Mouse (Mus musculus): ENCODE results near the gene Bcl2. TPM values are rescaled to one million over a fixed set of nuclear protein-coding genes. Genes with fewer than 3 reads are reported as not detected.

Gene Bcl2
- polyA plus RNA-seq, 1 experiment from 2014 or later, result 13.4 TPM

GRCm38 (mm10) chr1:106690887-106691286, 23.2 kb downstream of the Bcl2 start:
- H3K9me3 ChIP-seq (ENCODE audit: control insufficient read depth, low read length), result no peaks in the 10 kb centered on the region
- no peak overlapping the region for H3K4me3 ChIP-seq (ENCODE audit: low read depth, low read length)
- no peak overlapping the region for H3K4me2 ChIP-seq (ENCODE audit: low read length)
- no peaks in the 10 kb centered on the region for H3K36me3 ChIP-seq (ENCODE audit: control insufficient read depth, insufficient read depth, low read length)
- 75% methylated on average over 6 of the region's 6 CpGs for WGBS
- no peaks in the 10 kb centered on the region for H3K27me3 ChIP-seq (replicated peaks; ENCODE audit: control insufficient read depth, insufficient read depth, low read length)
- no peak for DNase-seq (ENCODE audit: low spot score)
- H3K4me1 ChIP-seq (replicated peaks; ENCODE audit: control insufficient read depth, insufficient read depth, low read length), result no peaks in the 10 kb centered on the region
- no peak overlapping the region for H3K27ac ChIP-seq (ENCODE audit: low read depth)
- H3K9ac ChIP-seq (ENCODE audit: low read length), result no peak overlapping the region
- no peak for ATAC-seq (replicated peaks; ENCODE audit: low FRiP score, low TSS enrichment, low read depth)

- H3K9me3 ChIP-seq (ENCODE audit: control insufficient read depth, low read length), result no peaks in the 10 kb centered on the region
- H3K4me3 ChIP-seq (ENCODE audit: low read depth, low read length), result no peak overlapping the region
- H3K27me3 ChIP-seq (replicated peaks; ENCODE audit: control insufficient read depth, insufficient read depth, low read length), result no peaks in the 10 kb centered on the region
- no peak overlapping the region for H3K27ac ChIP-seq (ENCODE audit: low read depth)
- H3K36me3 ChIP-seq (ENCODE audit: control insufficient read depth, insufficient read depth, low read length), result no peaks in the 10 kb centered on the region
- DNase-seq (ENCODE audit: low spot score), result no peak
- 85% methylated on average over 5 of the region's 5 CpGs for WGBS
- H3K4me1 ChIP-seq (replicated peaks; ENCODE audit: control insufficient read depth, insufficient read depth, low read length), result no peaks in the 10 kb centered on the region
- no peak for ATAC-seq (replicated peaks; ENCODE audit: low FRiP score, low TSS enrichment, low read depth)
- no peak overlapping the region for H3K9ac ChIP-seq (ENCODE audit: low read length)
- H3K4me2 ChIP-seq (ENCODE audit: low read length), result no peak overlapping the region
Observed at GRCm38 (mm10) chr1:106688161-106688516, 25.9 kb downstream of the Bcl2 start.

GRCm38 (mm10) chr1:106687435-106688160, 26.5 kb downstream of the Bcl2 start:
- ATAC-seq (replicated peaks; ENCODE audit: low FRiP score, low TSS enrichment, low read depth), result no peak
- WGBS, result 87% methylated on average over 18 of the region's 18 CpGs
- no peaks in the 10 kb centered on the region for H3K9me3 ChIP-seq (ENCODE audit: control insufficient read depth, low read length)
- no peak overlapping the region for H3K9ac ChIP-seq (ENCODE audit: low read length)
- H3K27me3 ChIP-seq (replicated peaks; ENCODE audit: control insufficient read depth, insufficient read depth, low read length), result no peaks in the 10 kb centered on the region
- H3K27ac ChIP-seq (ENCODE audit: low read depth), result no peak overlapping the region
- no peaks in the 10 kb centered on the region for H3K4me1 ChIP-seq (replicated peaks; ENCODE audit: control insufficient read depth, insufficient read depth, low read length)
- H3K4me2 ChIP-seq (ENCODE audit: low read length), result no peak overlapping the region
- no peak for DNase-seq (ENCODE audit: low spot score)
- no peak overlapping the region for H3K4me3 ChIP-seq (ENCODE audit: low read depth, low read length)
- H3K36me3 ChIP-seq (ENCODE audit: control insufficient read depth, insufficient read depth, low read length), result no peaks in the 10 kb centered on the region

- 84% methylated on average over 2 of the region's 2 CpGs for WGBS
- no peak overlapping the region for H3K4me3 ChIP-seq (ENCODE audit: low read depth, low read length)
- H3K27me3 ChIP-seq (replicated peaks; ENCODE audit: control insufficient read depth, insufficient read depth, low read length), result no peaks in the 10 kb centered on the region
- no peak overlapping the region for H3K27ac ChIP-seq (ENCODE audit: low read depth)
- H3K9ac ChIP-seq (ENCODE audit: low read length), result no peak overlapping the region
- H3K36me3 ChIP-seq (ENCODE audit: control insufficient read depth, insufficient read depth, low read length), result no peaks in the 10 kb centered on the region
- no peak overlapping the region for H3K4me2 ChIP-seq (ENCODE audit: low read length)
- DNase-seq (ENCODE audit: low spot score) (no peak), ATAC-seq (replicated peaks; ENCODE audit: low FRiP score, low TSS enrichment, low read depth) (no peak)
- H3K4me1 ChIP-seq (replicated peaks; ENCODE audit: control insufficient read depth, insufficient read depth, low read length), result no peaks in the 10 kb centered on the region
- no peaks in the 10 kb centered on the region for H3K9me3 ChIP-seq (ENCODE audit: control insufficient read depth, low read length)
Observed at GRCm38 (mm10) chr1:106685702-106686101, 28.4 kb downstream of the Bcl2 start.

- H3K27me3 ChIP-seq (replicated peaks; ENCODE audit: control insufficient read depth, insufficient read depth, low read length), result no peaks in the 10 kb centered on the region
- no peaks in the 10 kb centered on the region for H3K4me1 ChIP-seq (replicated peaks; ENCODE audit: control insufficient read depth, insufficient read depth, low read length)
- DNase-seq (ENCODE audit: low spot score) (no peak), ATAC-seq (replicated peaks; ENCODE audit: low FRiP score, low TSS enrichment, low read depth) (no peak)
- no peak overlapping the region for H3K9ac ChIP-seq (ENCODE audit: low read length)
- H3K4me2 ChIP-seq (ENCODE audit: low read length), result no peak overlapping the region
- WGBS, result 73% methylated on average over 3 of the region's 3 CpGs
- H3K36me3 ChIP-seq (ENCODE audit: control insufficient read depth, insufficient read depth, low read length), result no peaks in the 10 kb centered on the region
- no peak overlapping the region for H3K4me3 ChIP-seq (ENCODE audit: low read depth, low read length)
- H3K9me3 ChIP-seq (ENCODE audit: control insufficient read depth, low read length), result no peaks in the 10 kb centered on the region
- H3K27ac ChIP-seq (ENCODE audit: low read depth), result no peak overlapping the region
Observed at GRCm38 (mm10) chr1:106684546-106684945, 29.5 kb downstream of the Bcl2 start.

- DNase-seq (ENCODE audit: low spot score) (no peak), ATAC-seq (replicated peaks; ENCODE audit: low FRiP score, low TSS enrichment, low read depth) (no peak)
- Histone ChIP-seq H3K27ac (ENCODE audit: low read depth) (no peak overlapping the region), H3K27me3 (replicated peaks; ENCODE audit: control insufficient read depth, insufficient read depth, low read length) (no peaks in the 10 kb centered on the region), H3K9me3 (ENCODE audit: control insufficient read depth, low read length) (no peaks in the 10 kb centered on the region), H3K4me1 (replicated peaks; ENCODE audit: control insufficient read depth, insufficient read depth, low read length) (no peaks in the 10 kb centered on the region), H3K4me2 (ENCODE audit: low read length) (no peak overlapping the region), H3K36me3 (ENCODE audit: control insufficient read depth, insufficient read depth, low read length) (no peaks in the 10 kb centered on the region), H3K4me3 (ENCODE audit: low read depth, low read length) (no peak overlapping the region), H3K9ac (ENCODE audit: low read length) (no peak overlapping the region)
- WGBS, result 88% methylated on average over 3 of the region's 3 CpGs
Observed at GRCm38 (mm10) chr1:106682829-106683228, 31.2 kb downstream of the Bcl2 start.

- Histone ChIP-seq H3K9me3 (ENCODE audit: control insufficient read depth, low read length) (no peaks in the 10 kb centered on the region), H3K4me2 (ENCODE audit: low read length) (no peak overlapping the region), H3K27ac (ENCODE audit: low read depth) (no peak overlapping the region), H3K4me3 (ENCODE audit: low read depth, low read length) (no peak overlapping the region), H3K36me3 (ENCODE audit: control insufficient read depth, insufficient read depth, low read length) (no peaks in the 10 kb centered on the region), H3K27me3 (replicated peaks; ENCODE audit: control insufficient read depth, insufficient read depth, low read length) (no peaks in the 10 kb centered on the region), H3K4me1 (replicated peaks; ENCODE audit: control insufficient read depth, insufficient read depth, low read length) (no peaks in the 10 kb centered on the region), H3K9ac (ENCODE audit: low read length) (no peak overlapping the region)
- no peak for DNase-seq (ENCODE audit: low spot score)
- 58% methylated on average over 6 of the region's 6 CpGs for WGBS
- ATAC-seq (replicated peaks; ENCODE audit: low FRiP score, low TSS enrichment, low read depth), result no peak
Observed at GRCm38 (mm10) chr1:106679800-106680515, 34.1 kb downstream of the Bcl2 start.

- 76% methylated on average over 5 of the region's 5 CpGs for WGBS
- Histone ChIP-seq H3K4me2 (ENCODE audit: low read length) (no peak overlapping the region), H3K36me3 (ENCODE audit: control insufficient read depth, insufficient read depth, low read length) (no peaks in the 10 kb centered on the region), H3K4me1 (replicated peaks; ENCODE audit: control insufficient read depth, insufficient read depth, low read length) (no peaks in the 10 kb centered on the region), H3K9ac (ENCODE audit: low read length) (no peak overlapping the region), H3K9me3 (ENCODE audit: control insufficient read depth, low read length) (no peaks in the 10 kb centered on the region), H3K27me3 (replicated peaks; ENCODE audit: control insufficient read depth, insufficient read depth, low read length) (no peaks in the 10 kb centered on the region), H3K4me3 (ENCODE audit: low read depth, low read length) (no peak overlapping the region), H3K27ac (ENCODE audit: low read depth) (no peak overlapping the region)
- DNase-seq (ENCODE audit: low spot score) (no peak), ATAC-seq (replicated peaks; ENCODE audit: low FRiP score, low TSS enrichment, low read depth) (no peak)
Observed at GRCm38 (mm10) chr1:106678060-106678478, 36.0 kb downstream of the Bcl2 start.

Data from intestine, embryonic 14.5 days (tissue).